Mouse (Mus musculus) megakaryocyte, embryonic 14.5 days (primary cell): ENCODE results near the gene Chrne. TPM values are rescaled to one million over a fixed set of nuclear protein-coding genes. Genes with fewer than 3 reads are reported as not detected.

Experiments used
- H3K27me3 ChIP-seq: replicated peaks from 2 replicates; pipeline ENCODE3; 2012; ENCODE audit warnings: inconsistent platforms
- H3K36me3 ChIP-seq: replicated peaks from 2 replicates; pipeline ENCODE3; 2012; ENCODE audit warnings: low read length, inconsistent platforms, mixed read lengths
- H3K4me1 ChIP-seq: 2 replicates; pipeline ENCODE4 v1.6.1; 2012; ENCODE audit warnings: inconsistent platforms
- H3K4me3 ChIP-seq: replicated peaks from 2 replicates; pipeline ENCODE3; 2012; ENCODE audit warnings: moderate library complexity, mild to moderate bottlenecking, inconsistent platforms
- H3K9me3 ChIP-seq: 2 replicates; pipeline ENCODE4 v1.6.1; 2012; ENCODE audit warnings: inconsistent platforms
- FLI1 ChIP-seq: IDR thresholded peaks from 2 replicates; pipeline ENCODE4 v1.6.1; 2012; ENCODE audit warnings: low read length, inconsistent platforms, mixed read lengths
- GATA1 ChIP-seq: IDR thresholded peaks from 3 replicates; pipeline ENCODE4 v1.6.1; 2012; ENCODE audit warnings: mixed read lengths, low read length, inconsistent platforms, borderline replicate concordance
- polyA plus RNA-seq: library from polyadenylated mRNA; stranded (reverse); fragments of >175 nt; gene quantifications from 2 replicates; pipeline ENCODE4 v1.2.3, GENCODE M21; 2012; ENCODE audit warnings: low replicate concordance; ENCODE audit not compliant: insufficient read depth

Chrne gene
- polyA plus RNA-seq, 1 experiment = 0.83 TPM

DNA sequence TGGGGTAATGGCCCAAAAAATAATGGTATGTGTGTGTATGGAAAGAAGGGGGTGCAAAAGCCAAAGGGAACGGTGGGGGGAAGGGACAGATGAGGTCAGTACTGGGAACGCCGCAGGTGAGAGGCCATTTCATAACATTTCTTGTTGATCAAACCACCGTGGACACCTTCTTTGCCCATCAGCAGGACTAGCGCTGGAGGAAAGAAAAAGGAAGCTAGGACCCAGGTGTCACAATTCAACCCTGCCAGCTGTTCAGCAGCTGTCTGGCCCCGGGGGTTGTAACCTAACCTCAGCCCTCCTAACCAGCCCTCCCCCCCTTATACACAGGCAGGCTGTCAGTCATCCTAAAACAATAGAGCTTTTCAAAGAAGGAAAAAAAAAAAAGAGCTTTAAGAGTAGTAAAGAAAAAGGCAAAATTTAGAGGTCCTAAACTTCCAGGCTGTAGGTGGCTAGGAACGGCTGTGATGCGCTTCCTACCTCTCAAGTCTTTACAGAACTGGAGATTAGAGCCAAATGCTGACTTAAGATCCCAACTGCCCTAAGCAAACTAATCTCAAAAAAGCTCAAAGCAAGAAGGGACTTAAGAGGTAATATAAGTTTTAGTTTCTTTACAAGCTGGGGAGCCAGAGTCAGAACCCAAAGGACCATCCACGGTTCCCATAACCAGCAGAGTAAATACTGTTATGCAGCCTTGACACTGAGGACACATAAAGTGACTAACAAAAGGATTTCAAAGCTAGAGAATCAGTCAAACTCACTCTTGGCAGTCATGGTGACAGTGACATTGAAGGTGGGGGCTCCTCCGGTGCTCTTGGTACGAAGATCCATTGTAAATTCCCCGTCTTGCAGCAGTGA lies 33.2 kb upstream of the Chrne start:
- H3K36me3 ChIP-seq = peaks cover 59% of the 10 kb centered on the region
- TF ChIP-seq GATA1 (no peak), FLI1 (no peak)
- H3K4me3 ChIP-seq = peak overlapping the region; percentile 100
- no peaks in the 10 kb centered on the region for H3K9me3 ChIP-seq
- H3K4me1 ChIP-seq = peaks cover 66% of the 10 kb centered on the region
- no peaks in the 10 kb centered on the region for H3K27me3 ChIP-seq

- Histone ChIP-seq H3K27me3 (no peaks in the 10 kb centered on the region), H3K4me1 (peaks cover 61% of the 10 kb centered on the region), H3K4me3 (peak overlapping the region; percentile 100), H3K36me3 (peaks cover 59% of the 10 kb centered on the region), H3K9me3 (no peaks in the 10 kb centered on the region)
- TF ChIP-seq GATA1 (no peak), FLI1 (no peak)
Observed at GRCm38 (mm10) chr11:70651391-70651790, 32.4 kb upstream of the Chrne start.

GRCm38 (mm10) chr11:70650322-70651175 lies 31.5 kb upstream of the Chrne start:
- Histone ChIP-seq H3K36me3 (peaks cover 66% of the 10 kb centered on the region), H3K9me3 (no peaks in the 10 kb centered on the region), H3K4me3 (peak overlapping the region; percentile 100), H3K4me1 (peaks cover 60% of the 10 kb centered on the region), H3K27me3 (no peaks in the 10 kb centered on the region)
- TF ChIP-seq FLI1 = no peak
- TF ChIP-seq GATA1 = no peak

- Histone ChIP-seq H3K27me3 (no peaks in the 10 kb centered on the region), H3K9me3 (no peaks in the 10 kb centered on the region), H3K36me3 (peaks cover 79% of the 10 kb centered on the region), H3K4me1 (peaks cover 68% of the 10 kb centered on the region), H3K4me3 (peak overlapping the region; percentile 93)
- TF ChIP-seq FLI1 (no peak), GATA1 (no peak)
Observed at GRCm38 (mm10) chr11:70649185-70649734, 30.2 kb upstream of the Chrne start.

DNA sequence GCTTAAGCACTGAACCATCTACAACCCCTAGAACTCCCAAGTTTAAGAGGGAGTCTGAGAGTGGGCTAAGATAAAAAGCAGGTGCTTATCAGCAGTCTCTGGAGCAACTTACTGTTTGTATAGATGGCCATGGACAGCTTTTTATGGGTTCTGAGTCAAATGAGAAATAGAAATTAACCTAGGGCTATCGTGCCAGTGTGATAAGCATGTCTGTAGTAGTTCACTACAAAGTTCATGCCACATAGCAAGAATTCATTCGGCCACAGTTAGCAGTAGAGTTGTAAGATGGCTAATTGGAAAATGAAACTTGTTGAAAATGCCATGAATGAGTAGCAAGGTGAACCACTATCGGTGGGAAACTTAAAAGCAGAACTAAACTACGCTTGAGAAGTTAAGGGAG lies 29.5 kb upstream of the Chrne start:
- peaks cover 73% of the 10 kb centered on the region for H3K4me1 ChIP-seq
- no peaks in the 10 kb centered on the region for H3K27me3 ChIP-seq
- TF ChIP-seq GATA1 (no peak), FLI1 (no peak)
- H3K4me3 ChIP-seq = peak overlapping the region; percentile 93
- no peaks in the 10 kb centered on the region for H3K9me3 ChIP-seq
- H3K36me3 ChIP-seq = peaks cover 84% of the 10 kb centered on the region

DNA sequence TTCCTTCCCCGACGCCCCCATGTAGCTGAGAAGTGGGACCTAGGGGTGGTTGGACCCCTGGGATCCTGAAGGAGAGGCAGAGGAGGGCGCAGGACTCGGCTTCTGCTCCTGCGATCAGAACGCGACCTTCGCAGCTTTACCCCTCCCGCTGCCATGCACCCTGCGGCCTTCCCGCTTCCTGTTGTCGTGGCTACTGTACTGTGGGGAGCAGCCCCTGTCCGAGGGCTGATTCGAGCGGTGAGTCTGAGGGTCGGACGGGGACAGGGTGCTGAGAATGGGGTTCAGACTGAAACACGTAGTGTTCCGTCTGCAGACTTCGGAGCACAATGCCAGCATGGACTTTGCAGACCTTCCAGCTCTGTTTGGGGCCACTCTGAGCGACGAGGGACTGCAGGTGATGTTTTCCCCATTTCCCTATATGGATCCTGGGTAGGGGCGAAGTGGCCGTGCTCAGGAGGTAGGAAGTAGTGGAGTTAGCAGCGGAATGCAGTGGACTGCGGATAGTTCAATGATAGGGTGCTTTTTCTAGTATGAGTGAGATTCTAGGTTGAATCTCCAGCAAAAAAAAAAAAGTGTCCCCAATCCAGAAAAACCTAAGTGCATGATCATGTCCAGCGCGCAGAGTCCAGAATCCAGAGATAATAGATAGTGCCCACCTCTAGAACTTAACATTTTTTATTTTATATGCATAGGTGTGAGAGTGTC lies 28.9 kb upstream of the Chrne start:
- Histone ChIP-seq H3K27me3 (no peaks in the 10 kb centered on the region), H3K36me3 (peaks cover 86% of the 10 kb centered on the region), H3K9me3 (no peaks in the 10 kb centered on the region), H3K4me1 (peaks cover 78% of the 10 kb centered on the region), H3K4me3 (peak overlapping the region; percentile 93)
- TF ChIP-seq GATA1 = no peak
- TF ChIP-seq FLI1 = 0 out of 2 replicates have a peak, but pooled peaks have one; percentile 2

- TF ChIP-seq FLI1 (peak; percentile 42; the same call in 1 of the 2 replicates), GATA1 (no peak)
- Histone ChIP-seq H3K4me3 (peak within 1 kb of the TSS; percentile 93), H3K9me3 (no peaks in the 10 kb centered on the region), H3K4me1 (peaks cover 73% of the 10 kb centered on the region), H3K27me3 (no peaks in the 10 kb centered on the region), H3K36me3 (peaks cover 86% of the 10 kb centered on the region)
Observed at GRCm38 (mm10) chr11:70646691-70647650, 28.0 kb upstream of the Chrne start, which contains the start of the genes Rnf167 and Slc25a11. Gene Rnf167, plus strand, starts transcription at chr11:70647235. Gene Slc25a11, minus strand, starts transcription at chr11:70647479.

GRCm38 (mm10) chr11:70646259-70646555 lies 27.2 kb upstream of the Chrne start:
- TF ChIP-seq FLI1 (no peak), GATA1 (no peak)
- Histone ChIP-seq H3K36me3 (peaks cover 84% of the 10 kb centered on the region), H3K4me3 (peak overlapping the region; percentile 93), H3K4me1 (peaks cover 71% of the 10 kb centered on the region), H3K27me3 (no peaks in the 10 kb centered on the region), H3K9me3 (no peaks in the 10 kb centered on the region)
